Mouse (Mus musculus): Measurements from ENCODE around the gene Atg7.

DNA sequence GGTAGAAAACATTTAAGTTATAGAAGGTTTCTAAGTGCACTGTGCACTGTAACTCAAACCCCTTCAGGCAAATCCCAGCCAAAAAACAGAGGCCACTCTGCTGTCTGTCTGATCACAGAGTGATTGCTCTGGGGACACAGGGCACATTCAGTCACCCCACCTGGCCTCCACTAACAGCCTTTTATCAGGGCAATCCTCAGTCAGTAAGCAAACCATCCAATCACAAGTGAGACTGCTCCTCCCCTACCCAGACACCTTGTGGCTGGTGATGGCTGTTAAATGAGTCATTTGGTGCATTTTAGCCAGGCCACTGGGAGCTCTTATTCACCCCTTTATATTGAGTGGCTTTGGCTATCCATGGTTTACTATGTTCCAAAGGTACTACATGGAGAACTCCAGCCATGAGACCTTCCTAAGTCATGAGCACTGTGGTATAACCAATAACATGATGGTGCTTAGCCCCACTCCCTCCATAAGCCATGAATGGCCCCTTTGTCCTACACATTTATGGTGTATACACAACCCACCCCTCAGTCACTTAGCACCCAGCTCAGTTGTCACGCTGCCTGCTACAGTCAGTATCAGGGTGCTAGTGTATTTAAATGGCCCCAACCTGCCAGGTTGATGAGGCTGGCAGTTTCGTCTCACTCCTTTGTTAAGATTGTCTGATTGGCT is 157.5 kb downstream of the Atg7 start:
- TF ChIP-seq POLR2A (IDR thresholded peaks at IDR 0.05; ENCODE audit: extremely low read depth, insufficient read depth, low read length) = no peak
- TF ChIP-seq CTCF (IDR thresholded peaks at IDR 0.05; ENCODE audit: low read depth, low read length) = no peak
